Mouse (Mus musculus) kidney, postnatal 14 days (tissue): ENCODE data around the gene Cetn4.

Source experiments
- DNase-seq: peaks from one replicate; pipeline ENCODE4 v3.0.0; 2022; ENCODE audit warnings: mixed read lengths

Cetn4 gene

DNA sequence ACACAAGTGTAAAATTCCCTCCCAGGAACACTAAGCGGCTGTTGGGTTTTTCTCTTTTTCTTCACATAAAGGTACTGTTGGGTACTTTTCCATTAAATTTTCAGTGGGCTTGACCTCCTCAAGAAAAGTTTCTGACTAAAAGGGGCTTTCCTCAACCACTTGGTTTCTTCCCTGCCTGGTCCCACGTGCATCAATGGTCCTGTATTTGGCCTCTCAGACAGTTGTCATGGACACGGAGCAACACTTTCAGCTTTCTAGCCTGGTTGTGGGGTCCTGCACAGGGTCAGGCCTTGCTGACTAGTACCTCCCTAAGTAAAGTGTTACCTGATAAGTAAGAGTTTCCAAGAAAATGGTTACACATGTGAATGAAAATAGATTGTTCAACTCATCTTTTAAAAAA lies 13.0 kb downstream of the Cetn4 start:
- no peak for DNase-seq

DNA sequence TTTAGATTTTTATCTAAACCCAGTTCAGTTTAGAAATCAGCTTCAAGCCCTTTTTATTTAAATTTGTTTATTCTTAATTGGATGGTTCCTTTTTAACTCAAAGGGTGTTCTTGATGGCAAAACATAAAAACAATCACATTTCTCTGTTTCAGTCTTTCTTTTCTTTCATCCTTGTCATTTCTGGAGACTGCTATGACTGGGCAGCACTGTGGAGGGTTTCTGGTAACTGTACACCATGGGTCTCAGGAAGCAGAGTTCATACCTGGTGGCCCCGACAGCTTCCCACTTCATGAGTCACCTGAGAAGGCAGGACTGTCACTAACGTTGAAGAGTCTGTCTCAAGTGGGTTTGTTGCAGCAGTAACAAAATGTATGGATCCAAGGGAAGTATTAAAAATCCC lies 19.9 kb downstream of the Cetn4 start:
- no peak for DNase-seq

DNA sequence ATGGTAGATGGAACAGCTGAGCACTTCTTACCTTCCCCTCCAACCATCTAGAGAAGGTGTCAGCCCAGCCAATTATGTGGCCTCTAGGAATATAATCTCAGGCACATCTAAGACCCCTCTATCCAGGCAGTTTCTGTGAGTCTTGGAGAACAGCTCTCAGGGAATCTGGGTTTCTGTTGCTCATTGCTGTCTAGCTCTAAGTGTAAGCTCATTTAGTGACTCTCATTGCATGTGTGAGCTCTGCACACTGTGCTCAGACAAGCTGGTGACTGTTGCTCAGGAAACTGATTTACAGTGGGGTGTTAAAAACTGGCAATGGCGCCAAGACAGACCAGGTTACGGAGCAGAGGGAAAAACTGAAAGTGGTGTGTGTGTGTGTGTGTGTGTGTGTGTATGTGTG lies 20.6 kb downstream of the Cetn4 start:
- no peak for DNase-seq

DNA sequence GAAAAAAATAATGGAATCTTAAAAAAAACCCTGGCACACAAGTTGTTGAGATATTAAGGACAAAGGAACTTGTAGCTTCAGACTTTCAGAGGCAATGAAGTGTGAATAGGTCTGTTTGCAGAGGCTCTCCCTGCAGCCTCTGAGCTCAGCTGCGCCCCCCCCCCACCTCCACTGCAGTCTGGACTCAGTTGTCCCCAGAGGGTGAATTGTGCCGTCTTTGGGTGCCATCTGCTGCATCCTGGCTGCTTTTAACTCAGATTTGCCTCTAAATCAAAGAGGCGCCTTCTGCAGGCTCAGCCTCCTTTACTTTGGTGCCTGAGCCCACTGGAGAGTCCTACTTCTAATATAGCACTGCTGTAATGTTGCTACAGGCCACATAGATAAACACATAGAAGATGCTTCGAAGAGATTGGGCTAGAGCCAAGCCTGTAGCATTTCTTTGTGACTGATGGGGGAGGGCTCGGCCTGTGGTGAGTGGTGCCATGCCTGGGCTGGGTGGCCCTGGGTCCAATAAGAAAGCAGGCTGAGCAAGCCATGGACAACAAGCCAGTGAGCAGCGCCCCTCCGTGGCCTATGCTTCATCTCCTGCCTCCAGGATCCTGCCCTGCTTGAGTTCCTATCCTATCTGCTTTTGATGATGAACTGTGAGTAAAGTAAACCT lies 21.5 kb downstream of the Cetn4 start:
- no peak for DNase-seq

DNA sequence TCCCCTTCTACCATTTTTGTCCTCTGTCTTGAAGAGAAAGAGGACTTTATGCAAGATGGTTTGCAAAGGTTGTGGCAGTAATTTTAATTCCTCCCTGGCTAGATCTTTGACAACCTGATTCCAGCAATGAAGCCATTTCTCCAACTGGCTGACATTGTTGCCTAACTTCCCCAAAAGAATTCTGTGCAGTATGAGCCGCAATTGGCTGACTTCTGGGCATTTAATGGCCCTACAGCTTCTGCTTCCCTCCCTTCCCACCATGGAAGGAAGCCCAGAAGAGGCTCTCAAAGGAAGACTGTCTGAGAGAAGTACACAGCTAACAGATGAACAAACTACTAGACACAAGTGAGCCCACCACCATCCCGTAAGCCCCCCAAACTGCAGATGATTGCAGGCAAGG lies 23.3 kb downstream of the Cetn4 start:
- DNase-seq = no peak

DNA sequence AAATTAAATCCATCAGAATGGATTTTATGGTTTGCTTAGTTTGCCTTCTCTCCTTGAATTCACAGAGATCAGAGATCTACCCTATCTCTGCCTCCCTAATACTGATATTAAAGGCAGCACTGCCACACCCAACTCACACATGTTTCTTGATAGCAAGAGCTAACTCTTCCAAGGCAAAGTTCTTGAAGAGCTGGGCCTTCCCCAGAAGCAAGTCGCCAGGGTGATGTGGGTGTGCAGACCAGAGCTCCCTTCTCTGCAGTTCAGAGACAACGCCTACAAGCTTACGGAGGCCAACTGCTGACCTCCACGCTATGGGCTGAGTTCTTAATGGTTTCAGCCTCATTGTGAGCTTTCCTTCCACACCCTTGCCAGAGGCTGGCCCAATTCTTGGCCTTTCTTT lies 29.3 kb downstream of the Cetn4 start:
- DNase-seq = no peak

DNA sequence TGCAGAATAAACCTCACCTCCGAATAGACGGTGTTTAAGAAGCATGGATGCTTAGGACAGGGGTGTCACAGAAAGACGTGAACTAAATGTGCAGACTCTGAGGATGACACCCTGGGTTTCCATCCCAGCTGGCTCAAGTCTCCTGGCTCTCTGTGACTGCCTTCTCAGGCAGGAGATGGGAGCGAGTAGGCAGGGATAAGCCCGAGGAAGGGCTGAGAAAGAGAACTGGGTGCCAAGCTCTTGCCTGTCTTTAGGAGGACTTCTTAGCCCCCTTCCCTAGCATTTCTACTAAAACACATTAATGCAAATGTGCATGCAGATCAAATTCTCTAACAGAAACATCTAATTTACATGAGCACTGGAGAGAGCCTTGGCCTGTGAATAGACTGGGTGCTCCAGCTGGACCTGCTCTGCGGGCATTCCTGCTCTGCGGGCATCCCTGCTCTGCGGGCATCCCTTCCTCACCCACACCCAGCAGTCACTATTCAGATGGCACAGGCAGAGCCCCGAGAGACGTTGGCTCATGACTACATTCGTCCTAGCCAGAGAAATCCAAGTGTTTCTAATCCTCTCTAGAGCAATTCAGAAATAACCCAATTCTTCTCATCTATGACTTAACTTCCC lies 30.1 kb downstream of the Cetn4 start:
- no peak for DNase-seq

DNA sequence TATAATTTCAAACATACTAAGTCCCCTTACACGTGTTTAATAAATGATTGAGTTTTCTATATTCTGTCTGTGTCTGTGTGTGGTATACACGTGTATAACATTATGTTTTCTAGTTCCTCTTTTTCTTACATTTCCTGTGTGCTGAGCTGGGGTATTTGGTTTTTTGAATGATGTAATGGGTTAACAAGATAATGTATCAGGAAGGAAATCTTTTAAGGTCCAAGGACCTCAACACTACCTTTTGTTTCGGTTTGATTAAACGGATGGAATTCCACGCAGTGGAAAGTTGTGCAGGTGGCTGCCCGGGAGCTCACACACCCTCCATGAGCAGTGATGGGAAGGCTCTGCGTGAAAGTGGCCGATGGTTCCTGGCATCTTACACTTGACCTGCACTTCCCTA lies 31.6 kb downstream of the Cetn4 start:
- DNase-seq = no peak

DNA sequence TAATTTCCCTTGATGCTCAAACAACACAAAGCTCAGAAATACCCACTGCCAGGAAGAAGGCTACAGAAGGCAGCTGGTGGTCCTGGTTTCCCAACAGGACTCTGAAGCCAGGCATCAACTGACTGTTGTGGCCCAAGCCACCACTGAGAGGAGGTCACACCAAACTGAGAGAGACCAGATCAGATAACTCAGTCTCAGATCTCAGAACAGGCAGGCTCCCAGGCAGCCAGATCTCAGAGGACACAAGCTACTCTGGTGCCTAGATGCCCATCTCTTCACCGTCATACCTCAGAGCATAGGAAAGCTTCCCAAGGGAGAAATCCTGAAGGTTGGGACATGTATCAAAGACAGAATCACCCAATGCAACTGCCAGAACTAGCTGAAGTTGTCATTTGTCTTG lies 32.3 kb downstream of the Cetn4 start:
- no peak for DNase-seq

DNA sequence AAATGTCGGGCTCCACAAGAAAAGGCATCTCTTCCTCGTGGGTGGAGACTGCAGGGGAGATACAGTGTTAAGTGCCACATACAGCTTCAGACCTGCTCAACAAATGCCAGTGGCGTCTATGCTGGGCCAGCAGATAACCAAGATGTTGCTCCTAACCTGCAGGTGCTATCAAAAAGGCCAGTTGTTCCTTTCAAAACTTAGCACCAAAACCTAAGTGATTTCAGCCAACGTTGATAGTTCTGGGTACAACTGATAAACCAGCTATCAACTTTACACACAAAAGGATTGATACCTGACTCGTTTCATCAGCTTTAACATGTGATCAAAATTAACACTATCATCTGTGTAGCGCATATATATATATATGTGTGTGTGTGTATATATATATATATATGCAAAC lies 37.8 kb downstream of the Cetn4 start:
- no peak for DNase-seq

DNA sequence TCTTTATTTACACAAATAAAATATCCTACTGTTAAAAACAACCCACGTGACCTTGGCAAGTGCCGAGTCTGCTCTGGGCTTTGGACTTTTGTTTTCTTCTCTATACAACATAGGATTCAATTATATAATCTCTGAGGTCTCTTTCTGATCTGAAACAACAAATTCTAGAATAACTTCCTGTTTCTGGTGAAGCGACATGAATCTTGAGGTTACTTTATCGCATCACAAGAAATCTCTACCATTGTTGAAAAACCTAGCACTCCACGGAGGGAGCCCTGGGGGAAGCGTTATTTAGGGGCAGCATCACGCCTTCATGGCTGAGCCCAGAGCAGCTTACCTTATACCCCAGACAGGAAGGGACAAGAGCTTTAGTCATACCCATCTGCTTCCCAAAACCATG lies 39.4 kb downstream of the Cetn4 start:
- DNase-seq = no peak

DNA sequence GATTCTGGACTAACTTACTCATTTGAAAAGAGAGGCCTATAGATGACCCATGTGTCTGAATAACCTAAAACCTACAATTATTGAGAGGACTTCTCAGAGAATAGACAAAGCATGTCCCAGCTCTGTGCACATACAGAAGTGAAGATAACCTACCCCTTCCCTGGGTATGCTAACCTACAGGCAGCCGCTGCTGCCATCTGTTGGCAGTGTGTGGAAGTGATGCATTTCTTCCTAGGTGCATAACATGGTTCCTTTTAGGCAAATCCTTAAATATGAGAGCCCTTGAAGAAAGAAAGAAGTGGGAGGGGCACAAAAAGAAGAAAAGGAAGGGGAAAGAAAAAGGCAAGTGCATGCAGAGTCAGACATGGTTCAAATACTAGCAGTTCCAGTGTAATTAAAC lies 41.3 kb downstream of the Cetn4 start:
- peak; percentile 59 for DNase-seq

DNA sequence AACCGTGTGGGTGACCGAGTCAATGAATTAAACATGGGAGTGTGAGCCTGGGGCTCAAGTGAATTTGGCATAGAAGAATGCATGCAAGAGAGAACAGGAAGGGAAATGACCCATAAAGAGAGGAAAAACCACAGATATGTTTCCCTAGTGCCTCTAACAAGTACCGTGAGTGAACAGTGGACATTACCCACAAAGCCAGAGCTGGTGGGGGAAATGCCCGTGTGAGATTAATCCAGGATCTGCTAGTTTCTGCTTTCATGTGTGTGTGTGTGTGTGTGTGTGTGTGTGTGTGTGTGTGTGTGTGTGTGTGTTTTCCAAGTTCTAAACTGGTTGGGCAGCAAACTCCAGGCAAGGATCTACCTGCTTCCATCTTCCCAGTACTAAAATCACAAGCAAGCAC lies 42.6 kb downstream of the Cetn4 start:
- peak; percentile 18 for DNase-seq

DNA sequence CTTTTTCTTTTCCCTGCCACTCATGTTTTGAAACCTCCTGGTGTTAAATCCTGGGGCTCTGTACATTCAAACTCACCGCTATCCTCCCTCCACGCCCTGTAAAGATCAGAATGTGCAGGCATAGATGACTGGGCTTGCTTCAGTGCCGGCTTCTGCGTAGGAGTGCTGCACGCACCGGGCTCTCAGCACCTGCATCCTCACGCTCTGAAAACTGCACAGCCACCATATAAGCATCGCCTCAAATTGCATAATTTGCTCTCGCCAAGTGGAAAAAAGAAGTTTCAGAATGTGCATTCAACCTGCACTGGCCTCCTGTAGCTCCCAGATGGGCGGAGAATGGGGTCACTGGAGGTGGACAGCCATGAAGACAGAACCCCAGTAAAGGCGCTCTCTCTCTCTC lies 44.2 kb downstream of the Cetn4 start:
- DNase-seq = no peak

DNA sequence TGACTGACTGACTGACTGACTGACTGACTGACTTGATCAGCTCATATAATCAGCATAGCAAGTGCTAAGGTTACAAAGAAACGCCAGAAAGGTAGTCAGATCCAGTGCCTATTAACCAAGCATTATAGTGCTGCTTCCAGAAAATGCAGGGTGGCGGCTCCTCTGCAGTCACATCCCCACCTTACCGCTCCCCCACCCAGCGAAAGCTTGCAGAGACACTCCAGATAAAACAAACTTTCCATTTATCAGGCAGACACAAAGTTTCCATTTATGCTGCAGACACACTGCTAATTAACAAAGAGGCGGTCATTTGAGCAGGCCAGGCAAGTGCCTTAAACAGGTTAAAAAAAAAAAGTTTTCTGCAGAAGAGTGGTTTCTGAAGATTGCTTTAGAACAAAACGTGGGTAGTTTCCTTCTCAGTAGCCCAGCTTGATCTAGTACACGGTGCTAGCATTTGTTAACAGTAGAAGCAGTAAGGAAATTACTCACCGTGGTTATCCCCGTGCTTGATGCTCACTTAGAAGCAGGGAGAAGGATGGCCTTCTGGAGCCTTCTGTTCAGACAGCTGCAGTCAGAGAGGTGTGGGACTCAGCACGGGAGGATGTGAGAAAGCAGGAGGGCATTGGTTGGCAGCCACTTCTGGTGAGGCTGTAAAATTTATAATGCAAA lies 53.0 kb downstream of the Cetn4 start:
- no peak for DNase-seq

DNA sequence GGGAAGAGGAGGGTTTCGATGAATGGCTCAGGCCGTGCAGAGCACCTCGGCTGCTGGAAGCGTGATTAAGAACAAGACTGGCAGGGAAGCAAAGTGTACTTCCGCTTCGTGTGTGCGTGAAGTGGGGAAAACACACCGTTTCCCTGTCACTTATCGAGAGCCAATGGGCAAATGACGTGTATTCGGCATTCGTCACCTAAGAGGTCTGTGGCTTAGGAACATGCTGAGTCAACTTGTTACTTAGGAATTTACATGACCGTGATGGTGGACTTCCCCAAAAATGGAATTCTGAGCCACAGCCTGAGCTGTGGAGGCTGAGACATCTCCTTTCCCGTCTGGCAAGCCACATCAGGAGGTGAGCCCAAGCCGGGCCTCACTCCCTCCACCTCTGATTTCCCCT lies 54.7 kb downstream of the Cetn4 start:
- DNase-seq = no peak
